Mouse (Mus musculus): Measurements from ENCODE around the gene Ctdspl2.
"Not testable (repeated sequence)": the region's sequence is repeated elsewhere in the genome, so short reads cannot be mapped to it uniquely, and the experiment has no call there.

- not testable (repeated sequence) for TF ChIP-seq POLR2A (IDR thresholded peaks at IDR 0.05; ENCODE audit: low read depth, low read length); CTCF (IDR thresholded peaks at IDR 0.05; ENCODE audit: borderline replicate concordance, insufficient read depth, low read length)
These were observed 71.3 kb downstream of the Ctdspl2 start for GRCm38 (mm10) chr2:122027091-122027490.
